In the genomic region with DNA sequence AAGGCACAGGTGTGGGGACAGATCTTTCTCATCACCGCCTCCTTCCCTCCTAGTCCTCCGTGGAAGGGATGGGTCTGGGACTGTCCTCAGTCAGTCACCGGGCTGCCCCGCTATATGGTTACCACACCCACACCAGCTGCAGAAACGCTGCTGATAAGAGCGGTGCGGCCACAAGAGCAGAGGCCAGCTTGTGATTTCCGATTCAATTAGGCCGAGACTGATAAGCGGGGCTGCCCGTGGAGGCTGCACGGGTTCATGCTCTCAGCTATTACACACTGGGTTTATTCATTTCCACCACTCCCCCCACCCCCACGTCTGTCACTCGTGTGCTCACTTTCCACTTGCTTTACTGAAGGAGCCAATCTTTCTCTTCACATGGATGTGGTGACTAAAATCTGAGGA, we compare ENCODE assay signal across 16 mouse cellular contexts. TPM values are rescaled to one million over a fixed set of nuclear protein-coding genes. Genes with fewer than 3 reads are reported as not detected.
DNase-seq lines count a peak whose midpoint lies in the region; ATAC-seq and TF ChIP-seq lines count a peak whose summit lies in the region.
"Had no signal": no experiment of that assay in that cellular context is flagged by ENCODE, and none has a peak within 500 bp of the region (broad histone marks: within the 10 kb centered on the region; RNA-seq: fewer than 3 reads in every experiment).

No protein-coding gene starts in this region.

- H3K9ac ChIP-seq in heart, embryonic 11.5 days (ENCODE audit: low read depth, low read length), result no peak overlapping the region
- no peak overlapping the region for H3K9ac ChIP-seq in lung, embryonic 16.5 days (ENCODE audit: low read length)
- no peak overlapping the region for H3K9ac ChIP-seq in intestine, embryonic 15.5 days

- peaks cover 8% of the 10 kb centered on the region; the same call in 1 of the 2 replicates for H3K27me3 ChIP-seq in heart, embryonic 11.5 days (ENCODE audit: control insufficient read depth, insufficient read depth, low read length)
- no peaks in the 10 kb centered on the region for H3K27me3 ChIP-seq in lung, embryonic 16.5 days (ENCODE audit: control insufficient read depth, insufficient read depth, low read depth, low read length)
- no peaks in the 10 kb centered on the region; the same call in 1 of the 2 replicates for H3K27me3 ChIP-seq in intestine, embryonic 15.5 days (replicated peaks)

- no peak overlapping the region for H3K27ac ChIP-seq in heart, embryonic 11.5 days (ENCODE audit: low read depth, low read length)
- H3K27ac ChIP-seq in lung, embryonic 16.5 days (ENCODE audit: low read length), result no peak overlapping the region
- no peak overlapping the region for H3K27ac ChIP-seq in intestine, embryonic 15.5 days
- no peak overlapping the region for H3K27ac ChIP-seq in left cerebral cortex, adult 2 months

- peak overlapping the region; percentile 36 for H3K4me2 ChIP-seq in heart, embryonic 11.5 days
- H3K4me2 ChIP-seq in lung, embryonic 16.5 days (ENCODE audit: low read depth, low read length), result no peak overlapping the region
- peak overlapping the region; percentile 30; the same call in 1 of the 2 replicates for H3K4me2 ChIP-seq in intestine, embryonic 15.5 days (replicated peaks)

- no peaks in the 10 kb centered on the region for H3K36me3 ChIP-seq in heart, embryonic 11.5 days (ENCODE audit: control insufficient read depth, insufficient read depth, low read length)
- no peaks in the 10 kb centered on the region for H3K36me3 ChIP-seq in lung, embryonic 16.5 days (ENCODE audit: control insufficient read depth, insufficient read depth, low read length)
- H3K36me3 ChIP-seq in intestine, embryonic 15.5 days, result no peaks in the 10 kb centered on the region

- DNase-seq in heart, postnatal 25 days (ENCODE audit: low spot score), result no peak
- no peak for DNase-seq in lung, postnatal 25 days (ENCODE audit: low spot score)
- no peak for DNase-seq in left cerebral cortex, postnatal 10 days (ENCODE audit: extremely low spot score in 1 of 2, low spot score in 2 of 2)
- no peak for DNase-seq in left cerebral cortex, adult 2 months (ENCODE audit: extremely low spot score in 1 of 2, low spot score in 2 of 2)
- DNase-seq: cerebellum, adult 2 months; kidney, adult 2 months; lung, postnatal 36 days; thymus, postnatal 4 days had no signal

- H3K4me3 ChIP-seq in heart, embryonic 11.5 days (ENCODE audit: low read depth, low read length), result no peak overlapping the region
- H3K4me3 ChIP-seq in lung, embryonic 16.5 days (ENCODE audit: low read length), result no peak overlapping the region
- H3K4me3 ChIP-seq in intestine, embryonic 15.5 days (replicated peaks), result no peak overlapping the region
- H3K4me3 ChIP-seq in left cerebral cortex, adult 2 months, result no peak overlapping the region

- WGBS in heart, embryonic 11.5 days (ENCODE audit: insufficient replicate concordance), result 6% methylated on average over 14 of the region's 14 CpGs
- 12% methylated on average over 14 of the region's 14 CpGs for WGBS in lung, embryonic 16.5 days
- 49% methylated on average over 14 of the region's 14 CpGs for WGBS in intestine, embryonic 15.5 days

- no peak for TF ChIP-seq CTCF in left cerebral cortex, adult 2 months (IDR thresholded peaks at IDR 0.05)

- peaks cover 7% of the 10 kb centered on the region; the same call in 1 of the 2 replicates for H3K4me1 ChIP-seq in heart, embryonic 11.5 days (ENCODE audit: control insufficient read depth, insufficient read depth, low read length)
- H3K4me1 ChIP-seq in lung, embryonic 16.5 days (replicated peaks; ENCODE audit: control insufficient read depth, insufficient read depth, low read length), result 0 out of 2 replicates have a peak, but pooled peaks cover 5% of the 10 kb centered on the region
- H3K4me1 ChIP-seq in intestine, embryonic 15.5 days (replicated peaks), result 0 out of 2 replicates have a peak, but pooled peaks cover 5% of the 10 kb centered on the region

- no peak for ATAC-seq in heart, embryonic 11.5 days (replicated peaks; ENCODE audit: insufficient number of reproducible peaks, low FRiP score, low TSS enrichment)
- ATAC-seq in lung, embryonic 16.5 days (ENCODE audit: low read depth), result 0 out of 2 replicates have a peak, but pooled peaks have one; percentile 21
- peak; percentile 82 for ATAC-seq in intestine, embryonic 15.5 days
- ATAC-seq in megakaryocyte-erythroid progenitor cell, adult 5-6 weeks (replicated peaks; ENCODE audit: low FRiP score, low TSS enrichment, poor library complexity, severe bottlenecking), result peak; percentile 63

- intact Hi-C loops in heart, postnatal 25 days (cut with DNase I), result no loop called here
- intact Hi-C loops in left cerebral cortex, postnatal 10 days (cut with DNase I), result no loop called here
- intact Hi-C loops in left cerebral cortex, adult 2 months (cut with DNase I), result no loop called here

- no peaks in the 10 kb centered on the region for H3K9me3 ChIP-seq in heart, embryonic 11.5 days (replicated peaks; ENCODE audit: control insufficient read depth, low read length)
- H3K9me3 ChIP-seq in lung, embryonic 16.5 days (ENCODE audit: control insufficient read depth, low read length), result no peaks in the 10 kb centered on the region
- no peaks in the 10 kb centered on the region for H3K9me3 ChIP-seq in intestine, embryonic 15.5 days

RNA-seq across cellular contexts. Expression of a gene that starts 1.9 kb away (rescaled TPM):
- polyA plus RNA-seq in heart, embryonic 11.5 days (2014; fragmentation: Nextera tagmentation; extraction: Ambion mirVana), result 1.6 and 2.5 TPM in 2 replicates
- total RNA-seq in heart, postnatal 25 days (2021), result 1 to 10 TPM; 4.9 to 5.6 TPM
- polyA plus RNA-seq in lung, embryonic 16.5 days (2015; fragmentation: Nextera tagmentation; extraction: Ambion mirVana), result 5.9 and 6.0 TPM in 2 replicates
- polyA plus RNA-seq in intestine, embryonic 15.5 days (2015; fragmentation: Nextera tagmentation; extraction: Ambion mirVana), result 2.1 and 2.4 TPM in 2 replicates
- total RNA-seq in megakaryocyte-erythroid progenitor cell, adult 5-6 weeks (2014; fragmentation: Nextera tagmentation), result 0.64 TPM in 1 of 2 replicates, not detected in the other
- total RNA-seq in megakaryocyte-erythroid progenitor cell, adult 5-6 weeks (2017), result 0.15 and 1.4 TPM in 2 replicates
- total RNA-seq in left cerebral cortex, postnatal 10 days (2021), result 1 to 10 TPM; 4.1 to 4.3 TPM
- total RNA-seq in left cerebral cortex, adult 2 months (2021), result 1 to 10 TPM; 5.0 to 6.4 TPM
- polyA plus RNA-seq: C2C12 had no signal

RNA-seq across cellular contexts. Expression of a gene that starts 55.0 kb away (rescaled TPM):
- polyA plus RNA-seq in heart, embryonic 11.5 days (2014; fragmentation: Nextera tagmentation; extraction: Ambion mirVana), result 0.17 TPM in 1 of 2 replicates, not detected in the other
- total RNA-seq in heart, postnatal 25 days (2021), result under 1 TPM in 1 of 2 experiments, not detected in 1; 0.11 TPM
- polyA plus RNA-seq in lung, embryonic 16.5 days (2015; fragmentation: Nextera tagmentation; extraction: Ambion mirVana), result 4.1 and 4.3 TPM in 2 replicates
- polyA plus RNA-seq in intestine, embryonic 15.5 days (2015; fragmentation: Nextera tagmentation; extraction: Ambion mirVana), result 4.3 and 4.7 TPM in 2 replicates
- total RNA-seq in megakaryocyte-erythroid progenitor cell, adult 5-6 weeks (2014; fragmentation: Nextera tagmentation), result not detected in 2 replicates
- total RNA-seq in megakaryocyte-erythroid progenitor cell, adult 5-6 weeks (2017), result not detected in 2 replicates
- not detected for total RNA-seq in left cerebral cortex, postnatal 10 days (2021)
- not detected for total RNA-seq in left cerebral cortex, adult 2 months (2021)
- total RNA-seq: hematopoietic stem cell, adult 5-6 weeks; layer of hippocampus, adult 8-10 months had no signal
- polyA plus RNA-seq: C2C12; limb, embryonic 11.5 days had no signal
